Mouse (Mus musculus) hindlimb bud, embryonic 11.5 days (tissue): ENCODE data around the gene Olfr1104.

ENCODE experiments used
- DNase-seq: peaks from one replicate; pipeline ENCODE4 v3.0.0-alpha.2; 2012; ENCODE audit warnings: low read depth, low spot score; ENCODE audit errors: extremely low spot score

Gene Olfr1104

GRCm38 (mm10) chr2:87026980-87027379 is at the start of gene Olfr1104:
Gene Olfr1104 (minus strand): TSS chr2:87027080.
- DNase-seq: no peak

- DNase-seq: no peak
These were observed 48.8 kb upstream of the Olfr1104 start, which contains the start of gene Olfr1107 for GRCm38 (mm10) chr2:87075717-87076116. Gene Olfr1107 (minus strand): TSS chr2:87075817.

GRCm38 (mm10) chr2:87052173-87052572 is 25.3 kb upstream of the Olfr1104 start, which contains the start of gene Olfr1106:
Gene Olfr1106 (minus strand): TSS chr2:87052273.
- DNase-seq: no peak

GRCm38 (mm10) chr2:87036431-87036830 is 9.6 kb upstream of the Olfr1104 start, which contains the start of gene Olfr1105:
Gene Olfr1105 (minus strand): TSS chr2:87036531.
- DNase-seq: no peak

GRCm38 (mm10) chr2:86998098-86998497 is 28.8 kb downstream of the Olfr1104 start, which contains the start of gene Olfr1102:
Gene Olfr1102 (plus strand): TSS chr2:86998398.
- no peak for DNase-seq

GRCm38 (mm10) chr2:86991121-86991520 is 35.8 kb downstream of the Olfr1104 start, which contains the start of gene Olfr1101:
Gene Olfr1101 (minus strand): TSS chr2:86991221.
- DNase-seq: no peak

GRCm38 (mm10) chr2:86979854-86980253 is 47.0 kb downstream of the Olfr1104 start, which contains the start of gene Olfr1100:
Gene Olfr1100 (minus strand): TSS chr2:86979954.
- DNase-seq: no peak
